Mouse (Mus musculus): ENCODE measurements around the gene Gpr157. TPM values are rescaled to one million over a fixed set of nuclear protein-coding genes. Genes with fewer than 3 reads are reported as not detected.
A peak's percentile ranks its signal among the peaks of the same experiment; 100 is the strongest.

Gpr157 gene
- polyA plus RNA-seq, 1 experiment from 2014 or later = 2.3 TPM

GRCm38 (mm10) chr4:150061432-150062225, 25.5 kb upstream of the Gpr157 start:
- H3K4me1 ChIP-seq (replicated peaks; ENCODE audit: control insufficient read depth, insufficient read depth, low read length) = peaks cover 30% of the 10 kb centered on the region
- no peaks in the 10 kb centered on the region for H3K27me3 ChIP-seq (ENCODE audit: control insufficient read depth, insufficient read depth, low read depth, low read length)
- no peak overlapping the region for H3K4me3 ChIP-seq (ENCODE audit: low read length)
- no peak overlapping the region for H3K4me2 ChIP-seq (ENCODE audit: low read depth, low read length)
- H3K9me3 ChIP-seq (ENCODE audit: control insufficient read depth, low read length) = no peaks in the 10 kb centered on the region
- ATAC-seq (ENCODE audit: low read depth) = peak; percentile 87
- peak overlapping the region; percentile 39; the same call in 1 of the 2 replicates for H3K9ac ChIP-seq (ENCODE audit: low read length)
- peaks cover 9% of the 10 kb centered on the region for H3K36me3 ChIP-seq (ENCODE audit: control insufficient read depth, insufficient read depth, low read length)
- 59% methylated on average over 16 of the region's 16 CpGs for WGBS
- peak overlapping the region; percentile 66 for H3K27ac ChIP-seq (ENCODE audit: low read length)

- Histone ChIP-seq H3K4me2 (ENCODE audit: low read depth, low read length) (no peak overlapping the region), H3K36me3 (ENCODE audit: control insufficient read depth, insufficient read depth, low read length) (peaks cover 3% of the 10 kb centered on the region; the same call in 1 of the 2 replicates), H3K9me3 (ENCODE audit: control insufficient read depth, low read length) (no peaks in the 10 kb centered on the region), H3K9ac (ENCODE audit: low read length) (no peak overlapping the region), H3K27ac (ENCODE audit: low read length) (no peak overlapping the region), H3K4me1 (replicated peaks; ENCODE audit: control insufficient read depth, insufficient read depth, low read length) (peaks cover 20% of the 10 kb centered on the region), H3K27me3 (ENCODE audit: control insufficient read depth, insufficient read depth, low read depth, low read length) (no peaks in the 10 kb centered on the region), H3K4me3 (ENCODE audit: low read length) (no peak overlapping the region)
- ATAC-seq (ENCODE audit: low read depth) = no peak
- WGBS = 80% methylated on average over 16 of the region's 17 CpGs
These were observed 20.4 kb upstream of the Gpr157 start for GRCm38 (mm10) chr4:150066706-150067323.

DNA sequence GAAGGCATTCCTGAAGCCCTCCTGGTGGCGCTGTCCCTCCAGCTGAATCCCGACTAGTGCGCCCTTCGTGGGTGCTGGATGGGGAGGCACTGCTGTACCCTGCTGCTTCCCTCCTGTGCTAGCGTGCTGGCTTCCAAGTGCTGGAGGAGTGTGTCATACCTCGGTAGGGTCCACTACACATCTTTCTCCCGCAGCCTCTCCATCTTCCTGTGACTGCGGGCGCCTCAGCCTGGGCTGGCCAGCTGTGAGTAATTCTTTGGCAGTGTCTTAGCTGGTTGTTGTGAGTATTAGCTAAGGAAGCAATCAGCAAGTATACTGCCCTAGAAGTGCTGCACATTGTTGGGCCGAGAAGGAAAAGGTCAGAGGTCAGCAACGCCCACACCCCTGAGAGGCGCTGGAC, 18.9 kb upstream of the Gpr157 start:
- ATAC-seq (ENCODE audit: low read depth) = no peak; the same call in 1 of the 2 replicates
- H3K9me3 ChIP-seq (ENCODE audit: control insufficient read depth, low read length) = no peaks in the 10 kb centered on the region
- 71% methylated on average over 12 of the region's 12 CpGs for WGBS
- no peaks in the 10 kb centered on the region for H3K27me3 ChIP-seq (ENCODE audit: control insufficient read depth, insufficient read depth, low read depth, low read length)
- no peak overlapping the region for H3K4me2 ChIP-seq (ENCODE audit: low read depth, low read length)
- no peak overlapping the region for H3K4me3 ChIP-seq (ENCODE audit: low read length)
- H3K4me1 ChIP-seq (replicated peaks; ENCODE audit: control insufficient read depth, insufficient read depth, low read length) = peaks cover 13% of the 10 kb centered on the region
- H3K36me3 ChIP-seq (ENCODE audit: control insufficient read depth, insufficient read depth, low read length) = peaks cover 3% of the 10 kb centered on the region; the same call in 1 of the 2 replicates
- H3K27ac ChIP-seq (ENCODE audit: low read length) = no peak overlapping the region
- H3K9ac ChIP-seq (ENCODE audit: low read length) = no peak overlapping the region

- ATAC-seq (ENCODE audit: low read depth) = peak; percentile 74
- Histone ChIP-seq H3K9ac (ENCODE audit: low read length) (no peak overlapping the region), H3K27ac (ENCODE audit: low read length) (peak overlapping the region; percentile 36; the same call in 1 of the 2 replicates), H3K9me3 (ENCODE audit: control insufficient read depth, low read length) (no peaks in the 10 kb centered on the region), H3K27me3 (ENCODE audit: control insufficient read depth, insufficient read depth, low read depth, low read length) (no peaks in the 10 kb centered on the region), H3K4me1 (replicated peaks; ENCODE audit: control insufficient read depth, insufficient read depth, low read length) (peaks cover 13% of the 10 kb centered on the region), H3K36me3 (ENCODE audit: control insufficient read depth, insufficient read depth, low read length) (no peaks in the 10 kb centered on the region), H3K4me3 (ENCODE audit: low read length) (no peak overlapping the region), H3K4me2 (ENCODE audit: low read depth, low read length) (no peak overlapping the region)
- WGBS = 17% methylated on average over 8 of the region's 8 CpGs
These were observed 17.0 kb upstream of the Gpr157 start for GRCm38 (mm10) chr4:150070136-150070535.

DNA sequence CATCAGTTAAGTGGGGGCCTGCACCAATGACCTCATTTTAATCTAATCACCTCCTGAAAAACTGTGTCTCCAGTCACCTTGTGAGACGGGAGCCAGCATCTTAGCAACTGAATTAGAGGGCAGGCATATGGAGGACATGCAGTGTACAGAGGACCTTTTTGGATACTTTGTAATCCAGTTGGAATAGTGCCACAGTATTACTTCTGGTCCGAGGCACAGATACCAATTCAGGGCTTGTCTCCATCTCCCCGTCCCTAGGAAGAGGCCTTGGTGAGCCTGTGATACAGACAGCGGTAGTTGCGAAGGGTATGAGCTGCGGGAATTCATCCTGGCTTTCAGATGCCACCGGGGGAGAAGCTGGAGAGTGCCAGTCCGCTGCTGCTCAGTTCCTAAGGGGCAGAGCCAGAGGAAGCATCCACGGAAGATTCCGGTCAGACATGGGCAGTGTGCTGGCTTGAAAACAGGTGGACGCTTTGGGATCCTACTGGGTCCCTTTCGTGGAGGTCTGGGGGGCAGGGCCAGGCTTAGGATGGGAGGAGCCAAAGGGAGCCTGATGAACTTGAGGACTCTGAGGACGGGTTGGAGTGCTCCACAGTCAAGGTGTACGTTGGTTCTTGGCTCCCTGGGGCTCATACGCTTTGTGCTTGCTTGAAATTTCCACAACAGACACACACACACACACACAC, 14.6 kb upstream of the Gpr157 start:
- no peak for ATAC-seq (ENCODE audit: low read depth)
- Histone ChIP-seq H3K4me1 (replicated peaks; ENCODE audit: control insufficient read depth, insufficient read depth, low read length) (peaks cover 16% of the 10 kb centered on the region), H3K4me2 (ENCODE audit: low read depth, low read length) (no peak overlapping the region), H3K9ac (ENCODE audit: low read length) (no peak overlapping the region), H3K9me3 (ENCODE audit: control insufficient read depth, low read length) (no peaks in the 10 kb centered on the region), H3K27me3 (ENCODE audit: control insufficient read depth, insufficient read depth, low read depth, low read length) (no peaks in the 10 kb centered on the region), H3K4me3 (ENCODE audit: low read length) (no peak overlapping the region), H3K36me3 (ENCODE audit: control insufficient read depth, insufficient read depth, low read length) (no peaks in the 10 kb centered on the region), H3K27ac (ENCODE audit: low read length) (no peak overlapping the region)
- 54% methylated on average over 15 of the region's 15 CpGs for WGBS

- Histone ChIP-seq H3K27me3 (ENCODE audit: control insufficient read depth, insufficient read depth, low read depth, low read length) (no peaks in the 10 kb centered on the region), H3K36me3 (ENCODE audit: control insufficient read depth, insufficient read depth, low read length) (no peaks in the 10 kb centered on the region), H3K9ac (ENCODE audit: low read length) (no peak overlapping the region), H3K4me1 (replicated peaks; ENCODE audit: control insufficient read depth, insufficient read depth, low read length) (peaks cover 15% of the 10 kb centered on the region), H3K9me3 (ENCODE audit: control insufficient read depth, low read length) (no peaks in the 10 kb centered on the region), H3K27ac (ENCODE audit: low read length) (no peak overlapping the region), H3K4me2 (ENCODE audit: low read depth, low read length) (no peak overlapping the region), H3K4me3 (ENCODE audit: low read length) (no peak overlapping the region)
- WGBS = 19% methylated on average over 8 of the region's 8 CpGs
- ATAC-seq (ENCODE audit: low read depth) = no peak
These were observed 14.1 kb upstream of the Gpr157 start for GRCm38 (mm10) chr4:150073102-150073473.

- Histone ChIP-seq H3K9me3 (ENCODE audit: control insufficient read depth, low read length) (no peaks in the 10 kb centered on the region), H3K4me3 (ENCODE audit: low read length) (no peak overlapping the region), H3K4me2 (ENCODE audit: low read depth, low read length) (no peak overlapping the region), H3K9ac (ENCODE audit: low read length) (no peak overlapping the region), H3K4me1 (replicated peaks; ENCODE audit: control insufficient read depth, insufficient read depth, low read length) (peaks cover 14% of the 10 kb centered on the region), H3K27ac (ENCODE audit: low read length) (peak overlapping the region; percentile 73), H3K36me3 (ENCODE audit: control insufficient read depth, insufficient read depth, low read length) (no peaks in the 10 kb centered on the region), H3K27me3 (ENCODE audit: control insufficient read depth, insufficient read depth, low read depth, low read length) (no peaks in the 10 kb centered on the region)
- 65% methylated on average over 7 of the region's 7 CpGs for WGBS
- no peak for ATAC-seq (ENCODE audit: low read depth)
These were observed 11.8 kb upstream of the Gpr157 start for GRCm38 (mm10) chr4:150075350-150075749.

DNA sequence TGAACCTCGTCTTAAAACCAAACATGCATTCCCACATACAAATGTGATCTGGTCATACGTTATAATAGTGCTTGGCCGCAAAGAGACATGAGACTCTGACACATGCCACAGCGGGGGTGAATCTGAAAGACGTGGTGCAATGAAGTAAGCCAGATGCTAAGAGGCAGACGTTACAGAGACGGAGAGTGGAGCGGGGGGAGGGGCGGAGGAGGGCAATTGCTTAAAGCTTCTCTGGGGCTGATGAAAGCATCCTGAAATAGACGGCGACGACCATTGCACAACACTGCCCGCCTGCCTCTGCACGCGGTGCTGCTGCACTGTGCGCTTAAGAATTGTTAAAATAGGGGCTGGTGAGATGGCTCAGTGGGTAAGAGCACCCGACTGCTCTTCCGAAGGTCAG, 11.0 kb upstream of the Gpr157 start:
- ATAC-seq (ENCODE audit: low read depth) = peak; percentile 68
- no peaks in the 10 kb centered on the region for H3K9me3 ChIP-seq (ENCODE audit: control insufficient read depth, low read length)
- H3K4me1 ChIP-seq (replicated peaks; ENCODE audit: control insufficient read depth, insufficient read depth, low read length) = peaks cover 10% of the 10 kb centered on the region
- no peaks in the 10 kb centered on the region for H3K36me3 ChIP-seq (ENCODE audit: control insufficient read depth, insufficient read depth, low read length)
- no peak overlapping the region for H3K4me2 ChIP-seq (ENCODE audit: low read depth, low read length)
- H3K9ac ChIP-seq (ENCODE audit: low read length) = no peak overlapping the region
- peak overlapping the region; percentile 73 for H3K27ac ChIP-seq (ENCODE audit: low read length)
- no peak overlapping the region for H3K4me3 ChIP-seq (ENCODE audit: low read length)
- H3K27me3 ChIP-seq (ENCODE audit: control insufficient read depth, insufficient read depth, low read depth, low read length) = no peaks in the 10 kb centered on the region
- WGBS = 27% methylated on average over 18 of the region's 18 CpGs

- Histone ChIP-seq H3K27ac (ENCODE audit: low read length) (peak overlapping the region; percentile 96), H3K27me3 (ENCODE audit: control insufficient read depth, insufficient read depth, low read depth, low read length) (no peaks in the 10 kb centered on the region), H3K9ac (ENCODE audit: low read length) (no peak overlapping the region), H3K4me2 (ENCODE audit: low read depth, low read length) (no peak overlapping the region), H3K4me1 (replicated peaks; ENCODE audit: control insufficient read depth, insufficient read depth, low read length) (peaks cover 10% of the 10 kb centered on the region), H3K4me3 (ENCODE audit: low read length) (no peak overlapping the region), H3K9me3 (ENCODE audit: control insufficient read depth, low read length) (no peaks in the 10 kb centered on the region), H3K36me3 (ENCODE audit: control insufficient read depth, insufficient read depth, low read length) (no peaks in the 10 kb centered on the region)
- ATAC-seq (ENCODE audit: low read depth) = no peak
- WGBS = 53% methylated on average over 2 of the region's 2 CpGs
These were observed 8.5 kb upstream of the Gpr157 start for GRCm38 (mm10) chr4:150078646-150079045.

Measured in lung, embryonic 16.5 days (tissue).